In genomic region chr10:126905650-126906075, GRCm38 (mm10) we compare ENCODE assay signal across 8 mouse cellular contexts. TPM values are rescaled to one million over a fixed set of nuclear protein-coding genes. Genes with fewer than 3 reads are reported as not detected.
DNase-seq lines count a peak whose midpoint lies in the region; ATAC-seq and TF ChIP-seq lines count a peak whose summit lies in the region.

No protein-coding gene starts in this region.

- H3K4me2 ChIP-seq in forebrain, embryonic 16.5 days (ENCODE audit: low read length) = peak overlapping the region; percentile 81
- peak overlapping the region; percentile 75 for H3K4me2 ChIP-seq in lung, embryonic 14.5 days

- no peaks in the 10 kb centered on the region for H3K9me3 ChIP-seq in G1E (replicated peaks)
- H3K9me3 ChIP-seq in forebrain, embryonic 16.5 days (ENCODE audit: control insufficient read depth, low read length) = no peaks in the 10 kb centered on the region
- H3K9me3 ChIP-seq in lung, embryonic 14.5 days (ENCODE audit: low read depth, low read length) = no peaks in the 10 kb centered on the region

- peak; percentile 83 for TF ChIP-seq POLR2A in olfactory bulb, adult 2 months (IDR thresholded peaks at IDR 0.05; ENCODE audit: insufficient read depth, low read depth, low read length)
- 0 out of 2 replicates have a peak, but pooled peaks have one; percentile 51 for TF ChIP-seq POLR2A in thymus, adult 2 months (IDR thresholded peaks at IDR 0.05; ENCODE audit: control insufficient read depth, extremely low read depth, insufficient read depth, low read length, poor library complexity)

- peak overlapping the region; percentile 69 for H3K4me3 ChIP-seq in G1E (ENCODE audit: low read depth, low read length)
- H3K4me3 ChIP-seq in forebrain, embryonic 16.5 days (replicated peaks; ENCODE audit: low read length) = peak overlapping the region; percentile 52
- H3K4me3 ChIP-seq in layer of hippocampus, adult 2 months = peak overlapping the region; percentile 71
- H3K4me3 ChIP-seq in lung, embryonic 14.5 days (ENCODE audit: low read depth, low read length) = peak overlapping the region; percentile 47
- H3K4me3 ChIP-seq in olfactory bulb, adult 2 months (ENCODE audit: insufficient read depth, low read depth, low read length) = peak overlapping the region; percentile 61
- H3K4me3 ChIP-seq in thymus, adult 2 months (ENCODE audit: control insufficient read depth, insufficient read depth, low read length) = peak overlapping the region; percentile 53

- no peak for TF ChIP-seq CTCF in G1E (IDR thresholded peaks at IDR 0.05; ENCODE audit: low read depth, low read length)
- peak; percentile 30; the same call in 1 of the 2 replicates for TF ChIP-seq CTCF in layer of hippocampus, adult 2 months (conservative IDR thresholded peaks at IDR 0.05)
- no peak for TF ChIP-seq CTCF in lung, embryonic 14.5 days (IDR thresholded peaks at IDR 0.05; ENCODE audit: low read depth)
- TF ChIP-seq CTCF in olfactory bulb, adult 2 months (IDR thresholded peaks at IDR 0.05; ENCODE audit: insufficient read depth, low read depth, low read length) = 0 out of 2 replicates have a peak, but pooled peaks have one; percentile 10
- peak; percentile 59 for TF ChIP-seq CTCF in thymus, adult 2 months (IDR thresholded peaks at IDR 0.05; ENCODE audit: borderline replicate concordance, control insufficient read depth, extremely low read depth, insufficient read depth, low read length, poor library complexity)

- DNase-seq in G1E (ENCODE audit: low spot score) = peak; percentile 84
- DNase-seq in cerebellum, adult 18-20 months = peak; percentile 91 to 95
- DNase-seq in heart, postnatal 36 days = peak; percentile 89 to 92
- peak; percentile 92 to 93 for DNase-seq in layer of hippocampus, adult 2 months (ENCODE audit: low spot score in 2 of 2)
- peak; percentile 99 for DNase-seq in lung, embryonic 14.5 days
- DNase-seq in thymus, adult 2 months = peak; percentile 89

- no peaks in the 10 kb centered on the region for H3K36me3 ChIP-seq in G1E (replicated peaks)
- no peaks in the 10 kb centered on the region for H3K36me3 ChIP-seq in forebrain, embryonic 16.5 days (ENCODE audit: control insufficient read depth, insufficient read depth)
- H3K36me3 ChIP-seq in lung, embryonic 14.5 days (ENCODE audit: insufficient read depth) = no peaks in the 10 kb centered on the region
- H3K36me3 ChIP-seq in thymus, adult 2 months (ENCODE audit: control insufficient read depth, insufficient read depth, low read length) = no peaks in the 10 kb centered on the region

- H3K4me1 ChIP-seq in G1E (ENCODE audit: insufficient read depth, low read depth, low read length) = peaks cover 8% of the 10 kb centered on the region
- H3K4me1 ChIP-seq in forebrain, embryonic 16.5 days (replicated peaks; ENCODE audit: control insufficient read depth, insufficient read depth, low read length) = peaks cover 9% of the 10 kb centered on the region; the same call in 1 of the 2 replicates
- no peaks in the 10 kb centered on the region for H3K4me1 ChIP-seq in lung, embryonic 14.5 days (ENCODE audit: insufficient read depth)
- H3K4me1 ChIP-seq in olfactory bulb, adult 2 months (ENCODE audit: control insufficient read depth, insufficient read depth, low read length) = 0 out of 2 replicates have a peak, but pooled peaks cover 2% of the 10 kb centered on the region
- peaks cover 5% of the 10 kb centered on the region for H3K4me1 ChIP-seq in thymus, adult 2 months (replicated peaks; ENCODE audit: control insufficient read depth, insufficient read depth, low read length)

- WGBS in forebrain, embryonic 16.5 days = 1% methylated on average over 30 of the region's 30 CpGs
- under 1% methylated on average over 30 of the region's 30 CpGs for WGBS in lung, embryonic 14.5 days
- under 1% methylated on average over 30 of the region's 30 CpGs for WGBS in olfactory bulb, adult 2 months
- under 1% methylated on average over 30 of the region's 30 CpGs for WGBS in thymus, adult 2 months

- H3K27ac ChIP-seq in forebrain, embryonic 16.5 days (ENCODE audit: low read length) = peak overlapping the region; percentile 78
- H3K27ac ChIP-seq in layer of hippocampus, adult 2 months = peak overlapping the region; percentile 93
- peak overlapping the region; percentile 86; the same call in 1 of the 2 replicates for H3K27ac ChIP-seq in lung, embryonic 14.5 days (ENCODE audit: low read depth)
- H3K27ac ChIP-seq in olfactory bulb, adult 2 months (ENCODE audit: insufficient read depth, low read depth, low read length) = peak overlapping the region; percentile 52; the same call in 1 of the 2 replicates
- no peak overlapping the region for H3K27ac ChIP-seq in thymus, adult 2 months (ENCODE audit: control insufficient read depth, insufficient read depth, low read length)

- H3K27me3 ChIP-seq in G1E (ENCODE audit: insufficient read depth, low read length) = 0 out of 2 replicates have a peak, but pooled peaks cover 3% of the 10 kb centered on the region
- no peaks in the 10 kb centered on the region for H3K27me3 ChIP-seq in forebrain, embryonic 16.5 days (replicated peaks; ENCODE audit: control insufficient read depth, insufficient read depth, low read length)
- H3K27me3 ChIP-seq in lung, embryonic 14.5 days (ENCODE audit: insufficient read depth, low read length) = no peaks in the 10 kb centered on the region
- no peaks in the 10 kb centered on the region for H3K27me3 ChIP-seq in thymus, adult 2 months (ENCODE audit: control insufficient read depth, insufficient read depth, low read length)

- peak; percentile 91 for ATAC-seq in G1E (ENCODE audit: extremely low read depth, insufficient number of reproducible peaks, low FRiP score, poor library complexity, severe bottlenecking)
- peak; percentile 87 for ATAC-seq in forebrain, embryonic 16.5 days
- peak; percentile 81 for ATAC-seq in lung, embryonic 14.5 days (ENCODE audit: insufficient read depth)

- intact Hi-C loops in heart, postnatal 36 days (cut with DNase I) = loop anchor here (2.0 to 10.0 kb wide), 2 partner anchors 25 to 359 kb away; partner anchors contain the start of genes Dctn2 and Kif5a

- peak overlapping the region; percentile 60 for H3K9ac ChIP-seq in forebrain, embryonic 16.5 days (replicated peaks; ENCODE audit: low read depth, low read length)
- peak overlapping the region; percentile 58 for H3K9ac ChIP-seq in lung, embryonic 14.5 days

RNA-seq across cellular contexts. Expression of gene Atp23, which starts 4.5 kb away (rescaled TPM):
- total RNA-seq in G1E (2014; fragmentation: Nextera tagmentation) = 6.8 and 13.4 TPM in 2 replicates
- total RNA-seq in G1E (2017) = 15.1 and 19.7 TPM in 2 replicates
- 9.9 and 15.3 TPM in 2 replicates for polyA plus RNA-seq in G1E (2012)
- 10.0 and 10.5 TPM in 2 replicates for polyA plus RNA-seq in forebrain, embryonic 16.5 days (2015; fragmentation: Nextera tagmentation; extraction: Ambion mirVana)
- 1 to 10 TPM; 3.6 to 4.4 TPM for total RNA-seq in heart, postnatal 36 days (2021)
- total RNA-seq in layer of hippocampus, adult 2 months (2021) = 1 to 10 TPM; 9.0 to 10.0 TPM
- polyA plus RNA-seq in lung, embryonic 14.5 days (2014; fragmentation: Nextera tagmentation; extraction: Ambion mirVana) = 25.0 and 25.7 TPM in 2 replicates
- not detected in 2 replicates for polyA plus RNA-seq in olfactory bulb, adult 2 months (2012; ENCODE audit: insufficient read depth, insufficient read length, low replicate concordance, missing spikeins)
- polyA plus RNA-seq in thymus, adult 2 months (2012; rRNA removed) = 9.6 and 12.1 TPM in 2 replicates

Comparison
In these comparisons a context has a peak if more than half of its experiments do, and no peak if none do; other contexts are left out.
1. CTCF ChIP-seq: peak in layer of hippocampus, adult 2 months (single experiment), olfactory bulb, adult 2 months (single experiment) and thymus, adult 2 months (single experiment); none in G1E (single experiment) and lung, embryonic 14.5 days (single experiment).
2. RNA of gene Atp23, which starts 4.5 kb away (polyA plus RNA-seq): 25.0 to 25.7 TPM in lung, embryonic 14.5 days, 10.0 to 10.5 TPM in forebrain, embryonic 16.5 days, 9.9 to 15.3 TPM in G1E and 9.6 to 12.1 TPM in thymus, adult 2 months; not detected in olfactory bulb, adult 2 months; every median in the first group is over 10 times any median in the second.
3. Peak in every context shown above with its lines, with median percentiles within 50 percentile points of each other: ATAC-seq, DNase-seq and H3K4me3 ChIP-seq.